Mouse (Mus musculus): ENCODE data around the gene Rhoq.

DNA sequence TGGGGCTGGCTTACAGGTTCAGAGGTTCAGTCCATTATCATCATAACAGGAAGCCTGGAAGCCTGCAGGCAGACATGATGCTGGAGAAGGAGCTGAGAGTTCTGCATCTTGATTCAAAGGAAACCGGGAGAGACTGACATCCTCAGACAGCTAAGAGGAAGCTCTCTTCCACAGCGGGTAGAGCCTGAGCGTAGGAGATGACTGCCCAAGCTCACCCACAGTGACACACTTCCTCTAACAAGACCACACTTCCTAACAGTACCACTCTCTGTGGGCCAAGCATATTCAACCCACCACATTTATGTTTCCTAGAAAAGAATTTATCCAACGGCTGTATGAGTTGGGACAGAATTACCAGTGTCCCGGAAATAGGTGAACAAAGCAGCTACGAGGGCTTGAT is 15.6 kb downstream of the Rhoq start:
- no peak for TF ChIP-seq CTCF (IDR thresholded peaks at IDR 0.05; ENCODE audit: borderline replicate concordance, insufficient read depth, low read depth, low read length)
- TF ChIP-seq POLR2A (IDR thresholded peaks at IDR 0.05; ENCODE audit: borderline replicate concordance, insufficient read depth, low read length): no peak

All from cerebellum, adult 2 months (tissue).